Mouse (Mus musculus): ENCODE measurements at regions not wholly inside any gene's neighbourhood (a gene's known extent, or its start where the extent isn't known, plus 50 kb on each side); places are given as distances from the start of the nearest gene placed in this dataset.

DNA sequence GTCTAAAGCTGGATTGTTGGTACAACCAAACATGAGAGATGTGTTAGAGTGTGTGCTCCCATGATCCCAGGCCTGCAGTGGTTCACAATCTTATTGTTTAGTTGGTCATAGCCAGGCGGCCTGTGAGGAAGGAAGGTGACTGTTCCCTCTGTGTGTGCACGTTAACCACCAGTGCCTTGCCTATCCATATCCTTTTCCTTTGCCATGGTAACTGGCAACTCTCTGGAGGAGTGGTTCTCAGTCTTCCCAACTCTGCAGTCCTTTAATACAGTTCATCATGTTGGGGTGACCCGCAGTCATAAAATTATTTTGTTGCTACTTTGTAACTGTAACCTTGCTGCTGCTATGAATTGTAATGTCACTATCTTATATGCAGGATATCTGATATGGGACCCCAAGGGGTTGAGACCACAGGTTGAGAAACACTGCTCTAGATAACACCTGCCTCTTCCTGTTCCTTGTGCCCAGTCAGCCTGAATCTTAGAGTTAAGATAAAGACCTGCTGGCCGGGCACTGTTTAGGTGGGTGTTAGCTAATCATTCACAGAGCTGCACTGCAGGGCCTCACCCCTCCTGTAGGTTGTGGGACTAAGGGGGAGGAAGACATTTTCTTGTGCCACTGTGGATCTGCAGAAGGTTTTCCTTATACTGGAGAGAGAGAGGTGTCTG is 57.0 kb upstream of the Medag start:
- Histone ChIP-seq H3K4me3 (replicated peaks) (no peak overlapping the region), H3K27me3 (ENCODE audit: control insufficient read depth) (no peaks in the 10 kb centered on the region), H3K36me3 (ENCODE audit: control insufficient read depth) (no peaks in the 10 kb centered on the region), H3K9me3 (ENCODE audit: control insufficient read depth, low read length) (peaks cover 3% of the 10 kb centered on the region), H3K4me1 (ENCODE audit: control insufficient read depth) (peaks cover 51% of the 10 kb centered on the region)
- TF ChIP-seq TAL1 (IDR thresholded peaks at IDR 0.05; ENCODE audit: low read length) (peak; percentile 37; the same call in 1 of the 3 replicates), GATA1 (IDR thresholded peaks at IDR 0.05; ENCODE audit: low read length) (peak; percentile 42; the same call in 1 of the 2 replicates)

DNA sequence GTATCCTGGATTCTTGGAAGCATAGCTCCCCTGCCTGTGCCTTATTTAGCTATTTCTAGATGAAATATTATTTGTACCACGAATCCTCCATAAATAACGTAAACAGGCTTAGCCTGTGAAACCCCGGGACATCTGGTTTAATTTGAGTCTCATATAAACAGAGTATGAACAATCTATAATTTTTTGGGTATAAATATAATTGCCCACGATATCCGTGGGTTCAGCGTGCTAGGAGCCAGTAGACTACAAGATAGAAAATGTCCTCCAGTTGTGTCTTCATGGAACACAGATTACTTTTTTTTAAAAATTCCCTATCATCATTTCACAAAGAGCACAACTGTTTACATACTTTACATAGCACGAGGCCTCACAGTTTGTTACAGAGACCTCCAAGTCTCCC is 56.4 kb upstream of the Medag start:
- peaks cover 53% of the 10 kb centered on the region for H3K4me1 ChIP-seq (ENCODE audit: control insufficient read depth)
- H3K27me3 ChIP-seq (ENCODE audit: control insufficient read depth), result no peaks in the 10 kb centered on the region
- no peak overlapping the region for H3K4me3 ChIP-seq (replicated peaks)
- H3K36me3 ChIP-seq (ENCODE audit: control insufficient read depth), result no peaks in the 10 kb centered on the region
- no peak for TF ChIP-seq GATA1 (IDR thresholded peaks at IDR 0.05; ENCODE audit: low read length)
- no peak for TF ChIP-seq TAL1 (IDR thresholded peaks at IDR 0.05; ENCODE audit: low read length)
- H3K9me3 ChIP-seq (ENCODE audit: control insufficient read depth, low read length), result peaks cover 8% of the 10 kb centered on the region

DNA sequence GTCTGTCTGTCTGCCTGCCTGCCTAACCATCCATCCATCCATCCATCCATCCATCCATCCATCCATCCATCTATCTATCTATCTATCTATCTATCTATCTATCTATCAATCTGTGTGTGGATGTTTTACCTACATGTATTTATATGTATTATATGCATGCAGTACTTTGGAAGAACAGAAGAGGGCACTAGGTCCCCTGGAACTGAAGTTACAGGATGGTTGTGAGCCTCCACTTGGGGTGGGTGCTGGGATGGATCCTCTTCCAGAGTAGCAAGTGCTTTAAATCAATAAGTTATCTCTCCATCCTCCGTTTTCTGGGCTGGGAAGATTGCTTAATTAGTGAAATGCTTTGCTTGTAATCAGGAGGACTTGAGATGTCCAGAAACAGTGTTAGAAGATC is 54.6 kb upstream of the Medag start:
- Histone ChIP-seq H3K4me3 (replicated peaks) (no peak overlapping the region), H3K9me3 (ENCODE audit: control insufficient read depth, low read length) (peaks cover 17% of the 10 kb centered on the region), H3K27me3 (ENCODE audit: control insufficient read depth) (no peaks in the 10 kb centered on the region), H3K4me1 (ENCODE audit: control insufficient read depth) (peaks cover 53% of the 10 kb centered on the region), H3K36me3 (ENCODE audit: control insufficient read depth) (no peaks in the 10 kb centered on the region)
- TF ChIP-seq GATA1 (IDR thresholded peaks at IDR 0.05; ENCODE audit: low read length) (no peak), TAL1 (IDR thresholded peaks at IDR 0.05; ENCODE audit: low read length) (no peak)

All from erythroblast, embryonic 14.5 days (primary cell).